Mouse (Mus musculus): Measurements from ENCODE around the gene Tspan3.

- TF ChIP-seq POLR2A (IDR thresholded peaks at IDR 0.05; ENCODE audit: insufficient read length, low read depth) = no peak
- no peak for TF ChIP-seq E2F4 (IDR thresholded peaks at IDR 0.05; ENCODE audit: insufficient read depth)
- no peak for TF ChIP-seq CEBPB (IDR thresholded peaks at IDR 0.05; ENCODE audit: insufficient read depth, poor library complexity, severe bottlenecking)
- TF ChIP-seq MAX (IDR thresholded peaks at IDR 0.05; ENCODE audit: low read depth) = no peak
- TF ChIP-seq TCF3 (IDR thresholded peaks at IDR 0.05; ENCODE audit: insufficient read length, low read depth) = no peak
- TF ChIP-seq POLR2AphosphoS2 (IDR thresholded peaks at IDR 0.05; ENCODE audit: insufficient read length, low read depth) = no peak
- no peak for TF ChIP-seq MYOG (IDR thresholded peaks at IDR 0.05; ENCODE audit: control insufficient read depth in 1 of 3, insufficient read depth in 1 of 3, insufficient read length in 2 of 3, low read depth in 2 of 3)
- no peak for TF ChIP-seq MYOD1 (IDR thresholded peaks at IDR 0.05; ENCODE audit: control insufficient read depth in 1 of 3, insufficient read length in 2 of 3, low read depth in 2 of 3)
- TF ChIP-seq USF1 (IDR thresholded peaks at IDR 0.05; ENCODE audit: low read depth) = no peak
- TF ChIP-seq SRF (IDR thresholded peaks at IDR 0.05; ENCODE audit: control insufficient read depth, insufficient read length, low read depth) = no peak
- TF ChIP-seq TCF12 (IDR thresholded peaks at IDR 0.05; ENCODE audit: insufficient read depth, poor library complexity, severe bottlenecking) = no peak
- TF ChIP-seq REST (IDR thresholded peaks at IDR 0.05; ENCODE audit: insufficient read depth, insufficient read length) = no peak
Observed at GRCm38 (mm10) chr9:56130536-56130935, 34.7 kb downstream of the Tspan3 start.
